Mouse (Mus musculus): ENCODE data around the gene Ppp2r5c.

- TF ChIP-seq EP300 (IDR thresholded peaks at IDR 0.05; ENCODE audit: low read depth): no peak
- no peak for TF ChIP-seq CTCF (IDR thresholded peaks at IDR 0.05; ENCODE audit: low read depth)
Observed at GRCm38 (mm10) chr12:110456024-110456423, 9.1 kb downstream of the Ppp2r5c start.
